Comparison of ENCODE assay signal across 9 mouse cellular contexts in genomic region chr17:31793521-31793920, GRCm38 (mm10).
DNase-seq lines count a peak whose midpoint lies in the region; ATAC-seq lines count a peak whose summit lies in the region.
"Had no signal": no experiment of that assay in that cellular context is flagged by ENCODE, and none has a peak within 500 bp of the region (broad histone marks: within the 10 kb centered on the region; RNA-seq: fewer than 3 reads in every experiment).

No protein-coding gene starts in this region.

- no peak overlapping the region for H3K4me3 ChIP-seq in hindbrain, embryonic 14.5 days (replicated peaks; ENCODE audit: low read length)
- no peak overlapping the region for H3K4me3 ChIP-seq in hindbrain, embryonic 11.5 days (ENCODE audit: low read depth, low read length)
- no peak overlapping the region for H3K4me3 ChIP-seq in forebrain, embryonic 15.5 days
- H3K4me3 ChIP-seq in kidney, embryonic 15.5 days (replicated peaks): no peak overlapping the region
- H3K4me3 ChIP-seq: liver, embryonic 13.5 days had no signal

- no peak overlapping the region for H3K9ac ChIP-seq in hindbrain, embryonic 14.5 days
- H3K9ac ChIP-seq in hindbrain, embryonic 11.5 days (ENCODE audit: low read depth, low read length): no peak overlapping the region
- no peak overlapping the region for H3K9ac ChIP-seq in forebrain, embryonic 15.5 days (replicated peaks)
- no peak overlapping the region for H3K9ac ChIP-seq in kidney, embryonic 15.5 days
- H3K9ac ChIP-seq: liver, embryonic 13.5 days had no signal

- H3K4me1 ChIP-seq in hindbrain, embryonic 14.5 days (replicated peaks; ENCODE audit: control insufficient read depth, insufficient read depth, low read length): peaks cover 32% of the 10 kb centered on the region
- H3K4me1 ChIP-seq in hindbrain, embryonic 11.5 days (replicated peaks; ENCODE audit: control insufficient read depth, insufficient read depth, low read length): peaks cover 14% of the 10 kb centered on the region
- peaks cover 25% of the 10 kb centered on the region for H3K4me1 ChIP-seq in forebrain, embryonic 15.5 days
- H3K4me1 ChIP-seq in kidney, embryonic 15.5 days: peaks cover 46% of the 10 kb centered on the region

- peak; percentile 42 for DNase-seq in hindbrain, embryonic 14.5 days (ENCODE audit: low spot score)
- no peak for DNase-seq in hindbrain, embryonic 11.5 days (ENCODE audit: low spot score)
- DNase-seq in cerebellum, adult 8-10 months: no peak
- DNase-seq in testis, postnatal 10 days (ENCODE audit: low spot score): no peak
- DNase-seq: liver, embryonic 13.5 days had no signal

- no peaks in the 10 kb centered on the region for H3K27me3 ChIP-seq in hindbrain, embryonic 14.5 days (ENCODE audit: control insufficient read depth, insufficient read depth, low read length)
- H3K27me3 ChIP-seq in hindbrain, embryonic 11.5 days (ENCODE audit: control insufficient read depth, insufficient read depth, low read length): no peaks in the 10 kb centered on the region
- no peaks in the 10 kb centered on the region for H3K27me3 ChIP-seq in forebrain, embryonic 15.5 days
- H3K27me3 ChIP-seq in kidney, embryonic 15.5 days: no peaks in the 10 kb centered on the region
- H3K27me3 ChIP-seq: liver, embryonic 13.5 days had no signal

- no peaks in the 10 kb centered on the region for H3K9me3 ChIP-seq in hindbrain, embryonic 14.5 days (ENCODE audit: control insufficient read depth, low read length)
- H3K9me3 ChIP-seq in hindbrain, embryonic 11.5 days (ENCODE audit: control insufficient read depth, low read length): no peaks in the 10 kb centered on the region
- no peaks in the 10 kb centered on the region for H3K9me3 ChIP-seq in forebrain, embryonic 15.5 days
- no peaks in the 10 kb centered on the region for H3K9me3 ChIP-seq in kidney, embryonic 15.5 days (replicated peaks)
- H3K9me3 ChIP-seq: liver, embryonic 13.5 days had no signal

- no peak overlapping the region for H3K27ac ChIP-seq in hindbrain, embryonic 14.5 days
- no peak overlapping the region for H3K27ac ChIP-seq in hindbrain, embryonic 11.5 days (ENCODE audit: low read depth, low read length)
- H3K27ac ChIP-seq in forebrain, embryonic 15.5 days (replicated peaks): 0 out of 2 replicates have a peak overlapping the region, but pooled peaks have one; percentile 0
- H3K27ac ChIP-seq in kidney, embryonic 15.5 days: peak overlapping the region; percentile 52
- H3K27ac ChIP-seq: liver, embryonic 13.5 days had no signal

- no peak overlapping the region for H3K4me2 ChIP-seq in hindbrain, embryonic 14.5 days (replicated peaks)
- H3K4me2 ChIP-seq in hindbrain, embryonic 11.5 days (replicated peaks; ENCODE audit: low read depth, low read length): no peak overlapping the region
- H3K4me2 ChIP-seq in forebrain, embryonic 15.5 days (replicated peaks): no peak overlapping the region
- H3K4me2 ChIP-seq in kidney, embryonic 15.5 days: no peak overlapping the region
- H3K4me2 ChIP-seq: liver, embryonic 13.5 days had no signal

- WGBS in hindbrain, embryonic 14.5 days: 56% methylated on average over 10 of the region's 10 CpGs
- WGBS in hindbrain, embryonic 11.5 days: 58% methylated on average over 10 of the region's 10 CpGs
- WGBS in forebrain, embryonic 15.5 days: 22% methylated on average over 10 of the region's 10 CpGs
- 60% methylated on average over 10 of the region's 10 CpGs for WGBS in kidney, embryonic 15.5 days

- no peaks in the 10 kb centered on the region for H3K36me3 ChIP-seq in hindbrain, embryonic 14.5 days (replicated peaks; ENCODE audit: control insufficient read depth, insufficient read depth)
- no peaks in the 10 kb centered on the region for H3K36me3 ChIP-seq in hindbrain, embryonic 11.5 days (ENCODE audit: control insufficient read depth, insufficient read depth, low read length)
- no peaks in the 10 kb centered on the region for H3K36me3 ChIP-seq in forebrain, embryonic 15.5 days
- H3K36me3 ChIP-seq in kidney, embryonic 15.5 days: no peaks in the 10 kb centered on the region
- H3K36me3 ChIP-seq: liver, embryonic 13.5 days had no signal

- no peak for ATAC-seq in hindbrain, embryonic 14.5 days (ENCODE audit: low FRiP score)
- ATAC-seq in hindbrain, embryonic 11.5 days (ENCODE audit: low FRiP score): no peak
- no peak for ATAC-seq in forebrain, embryonic 15.5 days (replicated peaks)
- ATAC-seq in kidney, embryonic 15.5 days (replicated peaks; ENCODE audit: low FRiP score): no peak
- peak; percentile 77 for ATAC-seq in megakaryocyte progenitor cell, adult 5-6 weeks (replicated peaks; ENCODE audit: poor library complexity)
- no peak for ATAC-seq in erythroblast, adult 5-6 weeks (replicated peaks; ENCODE audit: low FRiP score, poor library complexity, severe bottlenecking)

Comparison
In these comparisons a context has a peak if more than half of its experiments do, and no peak if none do; other contexts are left out.
1. H3K27ac ChIP-seq: peak in forebrain, embryonic 15.5 days (single experiment) and kidney, embryonic 15.5 days (single experiment); none in hindbrain, embryonic 14.5 days (single experiment) and hindbrain, embryonic 11.5 days (single experiment).